Comparison of ENCODE assay signal across 11 mouse cellular contexts in the genomic region with DNA sequence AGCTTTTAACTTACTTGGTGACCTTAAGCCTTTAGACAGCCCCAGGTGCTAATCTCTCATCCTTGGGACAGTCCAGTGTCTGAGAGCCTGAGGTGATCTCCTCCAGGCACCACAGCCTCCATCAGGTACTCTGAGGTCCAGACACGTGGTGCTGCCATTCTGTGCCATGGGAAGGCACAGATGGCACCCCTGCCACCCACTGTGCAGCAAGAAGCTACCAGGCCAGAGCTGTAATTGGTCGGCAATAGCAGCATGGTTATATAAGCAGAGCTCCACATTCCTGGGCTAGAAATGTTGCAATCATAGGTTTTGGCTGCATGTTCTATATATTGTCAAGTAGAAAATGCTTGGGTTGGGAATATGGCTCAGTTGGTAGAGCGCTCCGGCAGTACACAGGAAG. TPM values are rescaled to one million over a fixed set of nuclear protein-coding genes. Genes with fewer than 3 reads are reported as not detected.
A peak's percentile ranks its signal among the peaks of the same experiment; 100 is the strongest.
DNase-seq lines count a peak whose midpoint lies in the region; ATAC-seq and TF ChIP-seq lines count a peak whose summit lies in the region.
"Had no signal": no experiment of that assay in that cellular context is flagged by ENCODE, and none has a peak within 500 bp of the region (broad histone marks: within the 10 kb centered on the region; RNA-seq: fewer than 3 reads in every experiment).

No protein-coding gene starts in this region.

- no peak overlapping the region for H3K4me3 ChIP-seq in hindbrain, postnatal 0 days (ENCODE audit: low read length)
- H3K4me3 ChIP-seq in hindbrain, embryonic 14.5 days (replicated peaks; ENCODE audit: low read length), result no peak overlapping the region
- no peak overlapping the region for H3K4me3 ChIP-seq in midbrain, postnatal 0 days (ENCODE audit: low read depth, low read length)
- H3K4me3 ChIP-seq: heart, embryonic 10.5 days had no signal

- H3K9me3 ChIP-seq in hindbrain, postnatal 0 days (ENCODE audit: low read length), result no peaks in the 10 kb centered on the region
- H3K9me3 ChIP-seq in hindbrain, embryonic 14.5 days (ENCODE audit: control insufficient read depth, low read length), result no peaks in the 10 kb centered on the region
- H3K9me3 ChIP-seq in midbrain, postnatal 0 days (ENCODE audit: low read length), result no peaks in the 10 kb centered on the region
- H3K9me3 ChIP-seq: heart, embryonic 10.5 days had no signal

- no peaks in the 10 kb centered on the region for H3K4me1 ChIP-seq in hindbrain, postnatal 0 days (ENCODE audit: insufficient read depth, low read length)
- H3K4me1 ChIP-seq in hindbrain, embryonic 14.5 days (replicated peaks; ENCODE audit: control insufficient read depth, insufficient read depth, low read length), result no peaks in the 10 kb centered on the region
- H3K4me1 ChIP-seq in midbrain, postnatal 0 days (ENCODE audit: insufficient read depth, low read length), result no peaks in the 10 kb centered on the region
- H3K4me1 ChIP-seq: heart, embryonic 10.5 days had no signal

- no peak overlapping the region for H3K4me2 ChIP-seq in hindbrain, postnatal 0 days (ENCODE audit: low read depth, low read length)
- H3K4me2 ChIP-seq in hindbrain, embryonic 14.5 days (replicated peaks), result no peak overlapping the region
- no peak overlapping the region for H3K4me2 ChIP-seq in midbrain, postnatal 0 days (ENCODE audit: low read depth, low read length, poor library complexity, severe bottlenecking)

- DNase-seq in hindbrain, postnatal 0 days (ENCODE audit: low spot score), result peak; percentile 37
- DNase-seq in hindbrain, embryonic 14.5 days (ENCODE audit: low spot score), result no peak
- DNase-seq in NIH3T3 (ENCODE audit: low read depth), result peak; percentile 50
- DNase-seq in cerebellum, adult 11 months, result peak; percentile 93
- DNase-seq in layer of hippocampus, adult 8-10 months (ENCODE audit: low spot score in 2 of 2), result peak; percentile 65 to 70
- DNase-seq in testis, postnatal 14 days (ENCODE audit: low spot score), result no peak
- DNase-seq in midbrain, postnatal 0 days (ENCODE audit: low spot score), result no peak
- DNase-seq in adipocyte (ENCODE audit: low spot score), result no peak
- DNase-seq: kidney, adult 8-10 months had no signal

- no peak overlapping the region for H3K9ac ChIP-seq in hindbrain, postnatal 0 days (replicated peaks; ENCODE audit: low read length)
- no peak overlapping the region for H3K9ac ChIP-seq in hindbrain, embryonic 14.5 days
- H3K9ac ChIP-seq in midbrain, postnatal 0 days (replicated peaks; ENCODE audit: low read length, poor library complexity, severe bottlenecking), result no peak overlapping the region

- 0 out of 2 replicates have a peak overlapping the region, but pooled peaks have one; percentile 51 for H3K27ac ChIP-seq in hindbrain, postnatal 0 days
- no peak overlapping the region for H3K27ac ChIP-seq in hindbrain, embryonic 14.5 days
- no peak overlapping the region for H3K27ac ChIP-seq in midbrain, postnatal 0 days (ENCODE audit: low read depth, low read length)

- H3K36me3 ChIP-seq in hindbrain, postnatal 0 days (ENCODE audit: insufficient read depth, low read length), result peaks cover 55% of the 10 kb centered on the region
- H3K36me3 ChIP-seq in hindbrain, embryonic 14.5 days (replicated peaks; ENCODE audit: control insufficient read depth, insufficient read depth), result peaks cover 88% of the 10 kb centered on the region
- H3K36me3 ChIP-seq in midbrain, postnatal 0 days (ENCODE audit: insufficient read depth, low read length), result peaks cover 54% of the 10 kb centered on the region

- no peaks in the 10 kb centered on the region for H3K27me3 ChIP-seq in hindbrain, postnatal 0 days (ENCODE audit: insufficient read depth, low read length)
- no peaks in the 10 kb centered on the region for H3K27me3 ChIP-seq in hindbrain, embryonic 14.5 days (ENCODE audit: control insufficient read depth, insufficient read depth, low read length)
- no peaks in the 10 kb centered on the region for H3K27me3 ChIP-seq in midbrain, postnatal 0 days (ENCODE audit: insufficient read depth, low read length)

- ATAC-seq in hindbrain, postnatal 0 days, result peak; percentile 32
- ATAC-seq in hindbrain, embryonic 14.5 days (ENCODE audit: low FRiP score), result no peak
- ATAC-seq in midbrain, postnatal 0 days (ENCODE audit: low FRiP score), result no peak
- ATAC-seq: forebrain, embryonic 16.5 days had no signal

- WGBS in hindbrain, postnatal 0 days, result 78% methylated on average over 4 of the region's 4 CpGs
- 90% methylated on average over 4 of the region's 4 CpGs for WGBS in hindbrain, embryonic 14.5 days
- 88% methylated on average over 4 of the region's 4 CpGs for WGBS in midbrain, postnatal 0 days

- no peak for TF ChIP-seq CTCF in hindbrain, postnatal 0 days (IDR thresholded peaks at IDR 0.05; ENCODE audit: low read depth)
- no peak for TF ChIP-seq CTCF in midbrain, postnatal 0 days (IDR thresholded peaks at IDR 0.05)

RNA-seq across cellular contexts. Expression of a gene that starts 8.1 kb away (rescaled TPM):
- 35.5 and 42.9 TPM in 2 replicates for total RNA-seq in hindbrain, postnatal 0 days (2014; rRNA removed)
- polyA plus RNA-seq in hindbrain, postnatal 0 days (2015; fragmentation: Nextera tagmentation; extraction: Ambion mirVana), result 15.8 and 16.7 TPM in 2 replicates
- 35.3 and 37.0 TPM in 2 replicates for polyA plus RNA-seq in hindbrain, embryonic 14.5 days (2014; fragmentation: Nextera tagmentation; extraction: Ambion mirVana)
- 10 to 100 TPM; 67.3 to 95.8 (median 83.4) TPM for total RNA-seq in layer of hippocampus, adult 8-10 months (2022)
- 33.4 and 41.3 TPM in 2 replicates for total RNA-seq in midbrain, postnatal 0 days (2014; rRNA removed)
- 10.9 and 12.5 TPM in 2 replicates for polyA plus RNA-seq in midbrain, postnatal 0 days (2015; fragmentation: Nextera tagmentation; extraction: Ambion mirVana)

RNA-seq across cellular contexts. Expression of a gene that starts 10.9 kb away (rescaled TPM):
- 13.7 and 18.5 TPM in 2 replicates for total RNA-seq in hindbrain, postnatal 0 days (2014; rRNA removed)
- 32.5 and 36.4 TPM in 2 replicates for polyA plus RNA-seq in hindbrain, postnatal 0 days (2015; fragmentation: Nextera tagmentation; extraction: Ambion mirVana)
- 35.8 and 35.9 TPM in 2 replicates for polyA plus RNA-seq in hindbrain, embryonic 14.5 days (2014; fragmentation: Nextera tagmentation; extraction: Ambion mirVana)
- total RNA-seq in layer of hippocampus, adult 8-10 months (2022), result 10 to 100 TPM; 46.6 to 51.8 (median 49.6) TPM
- total RNA-seq in midbrain, postnatal 0 days (2014; rRNA removed), result 20.0 and 33.2 TPM in 2 replicates
- polyA plus RNA-seq in midbrain, postnatal 0 days (2015; fragmentation: Nextera tagmentation; extraction: Ambion mirVana), result 39.2 and 39.7 TPM in 2 replicates

RNA-seq across cellular contexts. Expression of a gene that starts 29.5 kb away (rescaled TPM):
- total RNA-seq in hindbrain, postnatal 0 days (2014; rRNA removed), result 36.9 and 43.7 TPM in 2 replicates
- polyA plus RNA-seq in hindbrain, postnatal 0 days (2015; fragmentation: Nextera tagmentation; extraction: Ambion mirVana), result 10.7 and 12.3 TPM in 2 replicates
- polyA plus RNA-seq in hindbrain, embryonic 14.5 days (2014; fragmentation: Nextera tagmentation; extraction: Ambion mirVana), result 15.6 and 16.0 TPM in 2 replicates
- total RNA-seq in layer of hippocampus, adult 8-10 months (2022), result 10 to 100 TPM; 25.4 to 34.4 (median 28.4) TPM
- 28.6 and 62.9 TPM in 2 replicates for total RNA-seq in midbrain, postnatal 0 days (2014; rRNA removed)
- 8.9 and 10.0 TPM in 2 replicates for polyA plus RNA-seq in midbrain, postnatal 0 days (2015; fragmentation: Nextera tagmentation; extraction: Ambion mirVana)

Comparison
In these comparisons a context has a peak if more than half of its experiments do, and no peak if none do; other contexts are left out.
1. DNase-seq: peak in hindbrain, postnatal 0 days (single experiment), NIH3T3 (single experiment), cerebellum, adult 11 months (single experiment) and layer of hippocampus, adult 8-10 months (2 of 2); none in hindbrain, embryonic 14.5 days (single experiment), testis, postnatal 14 days (single experiment), midbrain, postnatal 0 days (single experiment) and adipocyte (single experiment).